Mouse (Mus musculus) intestine, embryonic 15.5 days (tissue): ENCODE results near the gene Cers1. TPM values are rescaled to one million over a fixed set of nuclear protein-coding genes. Genes with fewer than 3 reads are reported as not detected.

Source experiments
- ATAC-seq: fragments of 200-750 bp; cut with Nextera tagmentation; 2 replicates; pipeline ENCODE4 v1.8.0; 2017; ENCODE audit warnings: moderate TSS enrichment, moderate library complexity
- H3K27ac ChIP-seq: fragments of 300-500 bp; sonication (generic); 2 replicates; pipeline ENCODE4 v1.5.1; 2015; ENCODE audit warnings: mild to moderate bottlenecking, inconsistent platforms
- H3K27me3 ChIP-seq: fragments of 300-500 bp; sonication (generic); replicated peaks from 2 replicates; pipeline ENCODE4 v1.6.1; 2015; ENCODE audit warnings: inconsistent platforms
- H3K36me3 ChIP-seq: fragments of 300-500 bp; sonication (generic); 2 replicates; pipeline ENCODE4 v1.6.1; 2015; ENCODE audit warnings: inconsistent platforms
- H3K4me1 ChIP-seq: fragments of 300-500 bp; sonication (generic); replicated peaks from 2 replicates; pipeline ENCODE4 v1.6.1; 2015; ENCODE audit warnings: inconsistent platforms
- H3K4me2 ChIP-seq: fragments of 300-500 bp; sonication (generic); replicated peaks from 2 replicates; pipeline ENCODE4 v1.6.1; 2015; ENCODE audit warnings: mild to moderate bottlenecking, inconsistent platforms
- H3K4me3 ChIP-seq: fragments of 300-500 bp; sonication (generic); replicated peaks from 2 replicates; pipeline ENCODE4 v1.5.1; 2015; ENCODE audit warnings: inconsistent platforms
- H3K9ac ChIP-seq: fragments of 300-500 bp; sonication (generic); 2 replicates; pipeline ENCODE4 v1.6.1; 2015; ENCODE audit warnings: inconsistent platforms
- H3K9me3 ChIP-seq: fragments of 300-500 bp; sonication (generic); 2 replicates; pipeline ENCODE4 v1.6.1; 2016; ENCODE audit warnings: inconsistent platforms
- WGBS: fragments of 180-500 bp; shearing (Covaris S2); methylation state at CpG from one replicate; pipeline ENCODE4 v1.1.7; 2015; 5-methylcytosine and 5-hydroxymethylcytosine counted together
- polyA plus RNA-seq: library from polyadenylated mRNA; unstranded; fragments of >200 nt; fragmentation: Nextera tagmentation; extraction: Ambion mirVana; gene quantifications from 2 replicates; pipeline ENCODE4 v1.2.1, GENCODE M21; 2015

Gene Cers1
- polyA plus RNA-seq, 1 experiment from 2014 or later = 3.6 TPM

GRCm38 (mm10) chr8:70377049-70377448, 61.5 kb downstream of the Cers1 start:
- Histone ChIP-seq H3K9ac (no peak overlapping the region), H3K36me3 (no peaks in the 10 kb centered on the region), H3K4me1 (peaks cover 34% of the 10 kb centered on the region), H3K9me3 (no peaks in the 10 kb centered on the region), H3K4me2 (no peak overlapping the region), H3K4me3 (no peak overlapping the region), H3K27ac (no peak overlapping the region), H3K27me3 (peaks cover 73% of the 10 kb centered on the region)
- 13% methylated on average over 15 of the region's 15 CpGs for WGBS
- ATAC-seq = no peak

GRCm38 (mm10) chr8:70380069-70380468, 64.5 kb downstream of the Cers1 start:
- no peak overlapping the region for H3K4me2 ChIP-seq
- H3K9ac ChIP-seq = no peak overlapping the region
- peaks cover 43% of the 10 kb centered on the region for H3K27me3 ChIP-seq
- no peaks in the 10 kb centered on the region for H3K36me3 ChIP-seq
- no peak overlapping the region for H3K4me3 ChIP-seq
- H3K27ac ChIP-seq = no peak overlapping the region
- H3K4me1 ChIP-seq = peaks cover 15% of the 10 kb centered on the region
- no peaks in the 10 kb centered on the region for H3K9me3 ChIP-seq
- 84% methylated on average over 12 of the region's 12 CpGs for WGBS
- no peak for ATAC-seq

Other genes with a start within 250 kb of the Cers1 start
- gene Tm6sf2, start 242.9 kb upstream of the Cers1 start, polyA plus RNA-seq = 42.8 and 52.6 TPM in 2 replicates
- 0.06 and 0.11 TPM in 2 replicates for gene Hapln4, start 232.3 kb upstream of the Cers1 start, polyA plus RNA-seq
- 1.6 and 1.7 TPM in 2 replicates for gene Ncan, start 194.9 kb upstream of the Cers1 start, polyA plus RNA-seq
- gene Nr2c2ap, start 184.4 kb upstream of the Cers1 start, polyA plus RNA-seq = 47.4 and 48.9 TPM in 2 replicates
- 11.7 and 12.3 TPM in 2 replicates for gene Rfxank, start 176.6 kb upstream of the Cers1 start, polyA plus RNA-seq
- gene Borcs8, start 176.3 kb upstream of the Cers1 start, polyA plus RNA-seq = 34.6 and 40.1 TPM in 2 replicates
- gene Mef2b, start 176.1 kb upstream of the Cers1 start, polyA plus RNA-seq = 0.11 TPM in 1 of 2 replicates, not detected in the other
- 55.7 and 64.3 TPM in 2 replicates for gene Tmem161a, start 143.4 kb upstream of the Cers1 start, polyA plus RNA-seq
- gene Slc25a42, start 103.5 kb upstream of the Cers1 start, polyA plus RNA-seq = 5.8 and 6.0 TPM in 2 replicates
- gene Sugp2, start 81.5 kb upstream of the Cers1 start, polyA plus RNA-seq = 20.6 and 23.0 TPM in 2 replicates
- gene Armc6, start 81.3 kb upstream of the Cers1 start, polyA plus RNA-seq = 25.4 and 26.4 TPM in 2 replicates
- gene Homer3, start 32.9 kb upstream of the Cers1 start, polyA plus RNA-seq = 27.7 and 31.5 TPM in 2 replicates
- gene Ddx49, start 13.3 kb upstream of the Cers1 start, polyA plus RNA-seq = 45.8 and 52.7 TPM in 2 replicates
- 331 and 429 TPM in 2 replicates for gene Cope, start 13.3 kb upstream of the Cers1 start, polyA plus RNA-seq
- 0.38 and 1.4 TPM in 2 replicates for gene Gdf1, start 14.0 kb downstream of the Cers1 start, polyA plus RNA-seq
- 14.6 and 15.7 TPM in 2 replicates for gene Upf1, start 37.5 kb downstream of the Cers1 start, polyA plus RNA-seq
- 0.39 and 0.82 TPM in 2 replicates for gene Comp, start 57.8 kb downstream of the Cers1 start, polyA plus RNA-seq
- gene Crtc1, start 123.8 kb downstream of the Cers1 start, polyA plus RNA-seq = 14.8 and 15.0 TPM in 2 replicates
- gene Klhl26, start 161.2 kb downstream of the Cers1 start, polyA plus RNA-seq = 18.7 and 20.8 TPM in 2 replicates
- gene Tmem59l, start 171.6 kb downstream of the Cers1 start, polyA plus RNA-seq = 3.2 and 4.2 TPM in 2 replicates
- 0.95 and 1.2 TPM in 2 replicates for gene Crlf1, start 177.4 kb downstream of the Cers1 start, polyA plus RNA-seq
- gene Rex1bd, start 191.0 kb downstream of the Cers1 start, polyA plus RNA-seq = 121 and 132 TPM in 2 replicates
- 957 and 992 TPM in 2 replicates for gene Uba52, start 195.0 kb downstream of the Cers1 start, polyA plus RNA-seq
- gene Fkbp8, start 211.9 kb downstream of the Cers1 start, polyA plus RNA-seq = 277 and 331 TPM in 2 replicates
- gene Kxd1, start 212.2 kb downstream of the Cers1 start, polyA plus RNA-seq = 60.5 and 65.8 TPM in 2 replicates
- gene Ell, start 223.7 kb downstream of the Cers1 start, polyA plus RNA-seq = 15.9 TPM in 2 replicates